Mouse (Mus musculus): ENCODE results near the gene Itga1.

Itga1 gene

DNA sequence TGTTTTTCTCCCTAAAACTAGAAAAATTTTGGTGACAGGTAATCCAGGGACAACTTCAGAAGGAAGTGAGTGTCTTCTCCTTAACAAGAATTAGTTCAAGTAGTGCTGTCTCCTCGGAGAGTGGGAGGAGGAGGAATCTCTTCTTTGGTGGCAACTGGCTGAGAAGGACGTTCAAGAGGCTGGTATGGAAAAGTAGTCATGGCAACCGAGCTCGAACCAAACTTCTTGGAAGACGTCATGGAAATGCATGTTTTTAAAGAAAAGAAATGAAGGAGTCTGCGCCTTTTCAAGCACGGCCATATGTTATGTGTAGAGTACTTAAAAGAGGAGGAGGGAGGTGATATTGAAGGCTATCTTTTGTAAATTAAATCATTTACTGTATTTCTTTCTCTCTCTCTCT is 49.2 kb downstream of the Itga1 start:
- no peak for DNase-seq (ENCODE audit: low read depth, low spot score)

GRCm38 (mm10) chr13:115050660-115051559 is 50.9 kb downstream of the Itga1 start:
- no peak for DNase-seq (ENCODE audit: low read depth, low spot score)

DNA sequence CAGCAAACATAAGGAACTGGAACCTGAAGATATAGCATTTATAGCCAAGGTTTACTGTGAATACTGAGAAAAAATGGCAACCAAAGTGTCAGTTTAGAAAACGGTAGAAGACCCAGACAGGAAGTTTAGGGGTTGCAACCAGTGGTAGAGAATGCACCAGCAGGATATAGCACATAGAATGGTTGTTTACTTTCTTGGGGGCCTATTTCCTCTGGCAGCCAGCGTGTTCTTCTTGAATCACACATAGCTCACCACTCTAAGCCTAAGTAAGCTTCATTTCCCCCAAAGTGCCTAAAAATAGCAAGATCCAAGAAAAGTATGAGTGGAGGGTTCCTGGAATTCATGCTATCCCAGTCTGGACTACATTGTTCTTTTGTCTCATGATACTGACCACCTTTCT is 59.1 kb downstream of the Itga1 start:
- no peak for DNase-seq (ENCODE audit: low read depth, low spot score)

GRCm38 (mm10) chr13:115037304-115037703 is 64.5 kb downstream of the Itga1 start:
- no peak for DNase-seq (ENCODE audit: low read depth, low spot score)

DNA sequence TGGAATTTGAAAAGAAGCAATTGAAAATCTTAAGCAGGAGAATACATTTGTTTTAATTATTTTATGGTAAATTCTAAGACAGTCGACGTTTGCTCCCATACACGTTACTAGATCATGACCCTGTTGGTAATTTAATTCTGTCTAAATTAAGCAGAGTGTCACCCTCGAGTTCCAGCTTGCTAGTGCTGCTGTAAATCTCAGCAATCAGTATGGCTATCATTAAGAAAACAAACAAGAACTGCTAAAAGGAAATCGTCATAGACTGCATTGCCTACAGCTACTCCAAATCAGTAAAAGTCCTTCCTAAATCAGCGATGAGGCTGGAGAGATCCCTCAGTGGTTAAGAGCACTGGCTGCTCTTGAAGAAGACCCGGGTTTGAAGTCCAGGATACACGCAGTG is 66.4 kb downstream of the Itga1 start:
- DNase-seq (ENCODE audit: low read depth, low spot score) = no peak

DNA sequence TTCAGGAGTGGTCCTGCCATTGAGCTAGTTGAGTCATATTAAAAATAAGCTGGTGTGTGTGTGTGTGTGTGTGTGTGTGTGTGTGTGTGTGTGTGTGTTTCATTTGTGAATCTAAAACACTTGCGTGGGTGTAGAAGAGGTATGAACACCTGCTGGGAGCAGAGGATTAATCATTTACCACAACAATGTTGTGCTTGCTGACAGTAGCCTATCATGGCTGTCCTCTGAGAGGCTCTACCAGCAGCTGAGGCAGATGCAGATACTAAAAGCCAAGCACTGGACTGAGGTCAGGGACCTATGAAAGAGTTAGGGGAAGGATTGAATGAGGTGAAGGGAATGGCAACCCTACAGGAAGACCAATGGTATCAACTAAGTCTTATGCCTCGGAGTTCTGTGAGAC is 68.6 kb downstream of the Itga1 start:
- DNase-seq (ENCODE audit: low read depth, low spot score) = no peak

DNA sequence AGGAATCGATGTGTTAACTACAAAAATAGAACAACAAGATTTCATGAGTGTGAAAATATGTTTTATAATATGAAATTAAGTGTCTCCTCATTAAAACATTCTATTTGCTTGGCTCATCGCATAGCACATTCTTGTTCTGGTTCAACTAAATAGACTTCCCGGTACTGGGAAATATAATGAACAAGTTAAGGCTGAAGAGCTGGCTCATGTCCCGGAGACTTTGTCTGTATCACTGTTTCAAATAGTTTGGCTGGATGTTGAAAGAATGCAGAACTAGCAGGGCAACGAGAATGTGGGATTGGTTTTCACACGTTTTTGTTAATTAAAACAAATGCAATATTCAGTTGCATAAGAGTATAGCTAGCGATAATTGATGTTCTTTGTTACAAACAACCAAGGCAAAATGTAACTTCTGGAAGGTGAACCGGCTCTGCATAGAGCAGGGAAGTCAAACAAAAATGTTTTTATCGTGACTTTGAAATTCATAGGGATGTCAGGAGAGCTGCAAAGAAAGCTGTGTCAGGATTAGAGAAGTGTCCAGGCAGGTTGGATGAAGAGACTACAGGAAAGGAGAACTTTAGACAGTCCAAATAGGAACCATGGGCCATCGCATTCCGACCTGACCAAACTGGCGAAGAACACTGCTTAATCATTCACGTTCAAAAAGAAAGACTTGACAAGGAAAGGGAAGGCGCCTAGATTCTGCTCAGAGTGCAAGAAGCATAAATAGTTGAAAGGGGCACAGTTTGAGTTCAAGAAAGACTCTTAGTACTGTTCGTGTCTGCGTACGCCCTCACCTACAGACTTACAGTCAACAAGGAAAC is 70.4 kb downstream of the Itga1 start:
- no peak for DNase-seq (ENCODE audit: low read depth, low spot score)

GRCm38 (mm10) chr13:115025394-115025793 is 76.4 kb downstream of the Itga1 start:
- DNase-seq (ENCODE audit: low read depth, low spot score) = no peak

- DNase-seq (ENCODE audit: low read depth, low spot score) = no peak
Measured at GRCm38 (mm10) chr13:115022117-115022787, 79.5 kb downstream of the Itga1 start.

DNA sequence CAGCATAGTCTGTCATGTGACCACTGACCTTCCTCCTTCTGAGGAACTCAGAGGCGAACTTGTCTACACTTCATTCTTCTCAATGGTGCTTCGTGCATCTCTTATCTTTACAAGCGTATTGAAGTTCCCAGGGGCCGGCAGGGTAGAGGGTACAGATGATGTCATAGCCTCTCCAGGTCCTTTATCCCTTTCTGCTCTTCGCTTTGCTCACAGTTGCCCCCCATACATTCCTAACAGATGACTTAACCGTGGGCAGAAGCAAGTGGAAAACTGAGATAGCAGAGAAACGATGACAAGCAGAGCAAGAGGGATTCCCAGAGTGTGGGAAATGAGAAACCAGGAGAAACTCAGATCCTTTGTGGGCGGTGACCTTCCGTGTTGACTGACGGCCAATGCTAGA is 80.4 kb downstream of the Itga1 start:
- no peak for DNase-seq (ENCODE audit: low read depth, low spot score)

DNA sequence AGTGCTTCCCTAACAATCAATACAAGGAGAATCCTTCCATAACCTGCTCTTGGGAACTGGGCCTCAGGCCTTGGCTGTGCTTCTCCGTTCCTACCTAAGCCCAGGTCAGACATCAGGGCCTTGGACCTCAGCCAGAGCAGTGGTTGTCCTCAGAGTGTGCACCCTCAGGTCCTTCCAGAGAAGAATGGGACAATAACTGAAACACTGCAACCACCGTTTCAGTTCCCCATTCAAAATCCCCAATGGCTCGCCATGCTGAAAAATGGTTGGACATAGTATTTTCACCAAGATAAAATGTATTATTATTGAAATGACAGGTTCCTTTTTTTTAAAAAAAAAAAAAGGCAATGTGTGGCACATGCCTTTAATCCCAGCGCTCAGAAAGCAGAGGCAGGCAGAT is 81.0 kb downstream of the Itga1 start:
- no peak for DNase-seq (ENCODE audit: low read depth, low spot score)

DNA sequence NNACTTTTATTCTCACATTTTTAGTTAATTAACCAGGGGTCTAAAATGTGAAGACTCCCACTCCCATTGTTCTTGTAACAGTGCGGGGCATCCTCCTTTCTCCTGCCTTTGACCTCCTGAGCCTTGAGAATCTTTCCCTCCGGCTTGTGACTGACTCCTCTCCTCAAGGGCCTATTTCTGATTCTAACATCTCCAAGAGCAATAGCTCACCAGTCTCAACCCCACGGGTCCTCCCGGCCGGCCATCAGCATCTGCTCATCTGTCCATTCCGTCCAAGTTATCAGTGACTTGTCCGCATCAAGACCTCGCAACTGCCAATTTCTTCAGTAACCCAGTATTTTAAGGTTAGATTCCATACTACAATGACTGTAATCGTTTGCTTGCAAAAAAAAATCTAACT is 84.2 kb downstream of the Itga1 start:
- no peak for DNase-seq (ENCODE audit: low read depth, low spot score)

GRCm38 (mm10) chr13:115011547-115011946 is 90.2 kb downstream of the Itga1 start:
- DNase-seq (ENCODE audit: low read depth, low spot score) = no peak

DNA sequence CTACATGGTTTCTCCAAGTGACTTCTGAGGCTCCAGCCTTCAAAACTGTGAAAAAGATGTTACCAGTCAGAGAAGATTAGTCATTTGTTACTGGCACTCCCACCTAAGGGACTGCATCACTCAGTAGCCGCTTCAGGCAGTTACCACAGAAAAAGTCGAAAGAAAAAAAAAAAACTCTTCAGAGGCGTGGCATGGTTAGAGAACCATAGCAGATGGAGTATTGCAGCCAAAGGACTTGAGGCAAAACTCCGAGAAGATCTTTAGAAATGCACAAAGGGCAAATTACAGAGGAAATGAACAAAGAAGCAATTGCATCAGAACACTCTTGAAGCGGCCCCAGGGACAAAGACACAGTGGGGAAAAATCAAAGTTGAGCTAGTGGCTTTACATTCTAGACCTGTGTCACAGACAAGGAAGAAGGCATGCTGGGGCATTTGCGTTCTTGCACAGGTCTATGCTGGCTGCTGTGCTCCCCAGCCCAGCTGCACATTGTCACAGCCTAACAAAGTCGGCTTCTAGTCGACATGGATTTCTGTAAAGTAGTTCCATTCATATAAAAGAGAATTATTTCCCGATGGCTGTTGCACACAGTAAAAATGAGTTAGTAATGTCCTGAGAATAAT is 95.4 kb downstream of the Itga1 start:
- no peak for DNase-seq (ENCODE audit: low read depth, low spot score)

DNA sequence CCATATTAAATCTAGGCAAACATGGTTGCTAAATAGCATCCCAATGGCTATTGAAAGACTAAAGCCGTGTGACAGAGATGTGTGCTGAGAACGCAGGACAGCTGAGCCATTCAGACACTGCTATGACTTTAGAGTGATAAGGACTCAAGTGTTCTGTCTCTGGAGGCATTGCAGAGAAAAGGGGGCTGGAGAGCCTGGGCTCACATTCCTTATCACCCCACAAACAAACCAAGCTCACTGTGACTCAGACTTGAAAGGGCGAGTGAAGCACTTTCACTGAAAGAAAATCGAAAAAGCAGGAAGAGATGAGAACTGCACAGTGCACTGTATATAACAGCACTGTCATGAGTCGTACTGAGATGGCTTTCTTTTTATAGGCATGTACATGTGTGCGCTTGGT is 96.4 kb downstream of the Itga1 start:
- DNase-seq (ENCODE audit: low read depth, low spot score) = no peak

- DNase-seq (ENCODE audit: low read depth, low spot score) = no peak
Measured at GRCm38 (mm10) chr13:115003444-115004053, 98.2 kb downstream of the Itga1 start.

GRCm38 (mm10) chr13:115002837-115003236 is 98.9 kb downstream of the Itga1 start:
- DNase-seq (ENCODE audit: low read depth, low spot score) = no peak

GRCm38 (mm10) chr13:115002155-115002554 is 99.6 kb downstream of the Itga1 start:
- DNase-seq (ENCODE audit: low read depth, low spot score) = no peak

GRCm38 (mm10) chr13:114999582-114999981 is 102.2 kb downstream of the Itga1 start:
- DNase-seq (ENCODE audit: low read depth, low spot score) = no peak

DNA sequence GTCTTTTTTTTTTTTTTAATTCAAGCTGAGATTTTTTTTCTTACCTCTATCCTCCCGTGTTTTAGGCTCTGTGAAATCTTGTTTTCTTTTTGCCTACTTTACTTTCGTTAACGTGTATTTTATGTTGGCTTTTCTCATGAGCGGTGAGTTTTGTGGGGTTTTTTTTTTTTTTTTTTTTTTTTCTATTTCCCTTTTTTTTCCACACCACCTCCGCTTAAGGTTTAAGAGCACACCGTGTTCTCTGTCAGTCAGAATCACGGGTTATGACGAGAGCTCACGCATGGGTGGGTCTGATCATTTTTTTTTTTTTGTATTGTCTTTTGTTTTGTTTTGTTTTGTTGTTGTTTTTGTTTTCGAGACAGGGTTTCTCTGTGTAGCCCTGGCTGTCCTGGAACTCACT is 103.7 kb downstream of the Itga1 start:
- no peak for DNase-seq (ENCODE audit: low read depth, low spot score)

GRCm38 (mm10) chr13:114992260-114993014 is 109.3 kb downstream of the Itga1 start:
- DNase-seq (ENCODE audit: low read depth, low spot score) = no peak

All from retina, postnatal 7 days (tissue).